Mouse (Mus musculus) bone marrow, adult 2 months (tissue): ENCODE measurements around the gene Efr3b. TPM values are rescaled to one million over a fixed set of nuclear protein-coding genes. Genes with fewer than 3 reads are reported as not detected.
"Not testable (repeated sequence)": the region's sequence is repeated elsewhere in the genome, so short reads cannot be mapped to it uniquely, and the experiment has no call there.

Experiments used
- H3K27ac ChIP-seq: fragments of 200-500 bp; 2 replicates; pipeline ENCODE4 v1.5.1; 2012; ENCODE audit warnings: low read depth, mild to moderate bottlenecking, control low read depth, inconsistent platforms, low read length; ENCODE audit not compliant: control insufficient read depth, poor library complexity, insufficient read depth
- H3K4me1 ChIP-seq: fragments of 200-500 bp; 2 replicates; pipeline ENCODE4 v1.6.1; 2011; ENCODE audit warnings: low read length; ENCODE audit not compliant: control insufficient read depth, insufficient read depth
- H3K4me3 ChIP-seq: fragments of 200-500 bp; replicated peaks from 2 replicates; pipeline ENCODE3; 2011; ENCODE audit warnings: mild to moderate bottlenecking, low read depth, low read length, control low read depth; ENCODE audit not compliant: control insufficient read depth
- CTCF ChIP-seq: fragments of 200-500 bp; IDR thresholded peaks from 2 replicates; pipeline ENCODE4 v1.5.1; 2011; ENCODE audit warnings: low read length, control low read depth; ENCODE audit not compliant: control insufficient read depth, insufficient read depth
- POLR2A ChIP-seq: fragments of 200-500 bp; IDR thresholded peaks from 2 replicates; pipeline ENCODE4 v1.6.1; 2011; ENCODE audit warnings: low read depth, mild to moderate bottlenecking, control low read depth, low read length, borderline replicate concordance; ENCODE audit not compliant: control insufficient read depth
- WGBS: fragments of 180-500 bp; shearing (Covaris S2); methylation state at CpG from one replicate; pipeline ENCODE4 v1.1.7; 2018; 5-methylcytosine and 5-hydroxymethylcytosine counted together
- polyA plus RNA-seq: library from polyadenylated mRNA; stranded (reverse); fragments of >200 nt; gene quantifications from 2 replicates; pipeline ENCODE4 v1.2.4, GENCODE M21; 2011; ENCODE audit warnings: low replicate concordance; ENCODE audit not compliant: missing spikeins, insufficient read depth, insufficient read length

Gene Efr3b
- polyA plus RNA-seq, 1 experiment: 0.25 TPM

DNA sequence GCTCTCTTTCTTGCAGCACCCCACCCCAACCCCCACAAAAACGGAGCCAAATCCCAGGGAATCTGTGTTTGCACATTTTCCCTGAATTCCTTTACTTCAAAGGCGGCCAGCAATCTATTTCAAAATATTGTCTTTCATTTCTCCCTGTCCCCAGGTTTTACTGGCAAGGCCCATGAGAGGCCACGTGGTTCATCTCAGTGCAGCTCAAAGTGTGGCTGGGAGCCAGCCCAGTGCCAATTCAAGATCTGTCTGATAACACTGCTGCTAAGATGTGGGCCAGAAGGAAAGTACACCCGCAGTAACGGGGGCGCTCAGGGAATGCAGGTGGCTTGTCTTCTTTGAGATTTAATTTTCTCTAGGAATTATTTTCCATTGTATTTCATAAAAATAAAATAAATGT lies 56.5 kb downstream of the Efr3b start:
- 6% methylated on average over 6 of the region's 6 CpGs for WGBS
- TF ChIP-seq CTCF (no peak), POLR2A (no peak)
- H3K4me1 ChIP-seq: no peaks in the 10 kb centered on the region; the same call in 1 of the 2 replicates
- no peak overlapping the region for H3K27ac ChIP-seq
- H3K4me3 ChIP-seq: no peak overlapping the region

DNA sequence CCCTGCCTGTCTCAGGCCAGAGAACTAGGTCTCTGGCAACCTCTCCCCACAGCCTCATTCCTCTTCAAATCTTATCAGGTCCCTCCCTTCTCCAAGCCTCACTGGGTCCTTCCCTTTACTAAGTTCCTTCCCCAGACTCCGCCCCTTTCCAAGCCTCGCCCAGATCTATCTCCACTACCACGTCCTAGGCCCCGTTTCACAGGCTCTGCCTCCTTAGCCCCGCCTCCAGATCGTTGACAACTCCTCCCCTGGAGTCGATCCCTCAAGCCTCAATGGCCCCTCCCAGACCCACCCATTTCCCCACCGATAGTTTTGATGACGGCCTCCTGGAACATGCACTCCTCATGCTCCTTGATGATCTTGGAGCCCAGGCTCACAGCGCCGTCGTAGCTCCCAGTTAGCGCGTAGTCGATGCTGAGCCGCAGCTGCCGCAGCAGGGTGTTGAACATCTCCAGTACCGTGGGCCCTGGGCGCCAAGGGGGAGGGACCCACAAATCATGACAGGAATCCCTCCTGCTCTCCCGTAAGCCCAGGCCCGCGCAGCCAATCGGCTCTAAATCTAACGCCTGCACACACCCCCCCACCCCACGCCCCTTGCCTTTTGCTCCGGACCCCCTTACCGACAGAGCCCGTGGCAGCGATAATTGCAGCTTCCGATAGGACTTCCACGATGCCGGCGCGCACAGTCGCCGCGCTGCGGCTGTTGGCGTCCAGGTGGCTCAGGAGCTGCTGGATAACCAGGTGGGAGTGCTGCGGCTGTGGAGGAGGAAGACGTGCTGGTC lies 57.2 kb downstream of the Efr3b start:
- TF ChIP-seq CTCF (no peak), POLR2A (no peak)
- under 1% methylated on average over 41 of the region's 41 CpGs for WGBS
- Histone ChIP-seq H3K4me1 (no peaks in the 10 kb centered on the region; the same call in 1 of the 2 replicates), H3K27ac (no peak overlapping the region), H3K4me3 (peak overlapping the region; percentile 59)

DNA sequence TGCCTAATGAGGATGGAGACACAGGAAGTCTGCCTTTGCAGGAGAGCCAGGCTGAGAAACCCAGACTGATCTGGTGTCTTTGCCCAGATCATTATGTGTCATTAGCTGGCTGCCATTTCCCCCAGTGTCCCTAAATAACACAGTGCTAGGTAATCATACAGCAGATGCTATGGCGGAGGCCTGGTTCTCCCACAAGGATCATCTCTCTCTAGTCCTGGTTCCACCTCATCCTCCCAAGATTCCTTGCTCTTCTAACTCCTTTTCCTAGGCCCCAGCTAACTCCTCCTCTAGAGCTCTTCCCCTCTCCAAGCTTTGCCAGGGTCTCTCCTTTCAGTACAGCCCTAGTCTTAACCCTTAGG lies 57.7 kb downstream of the Efr3b start:
- 76% methylated on average over 1 of the region's 1 CpGs for WGBS
- Histone ChIP-seq H3K4me1 (no peaks in the 10 kb centered on the region; the same call in 1 of the 2 replicates), H3K27ac (no peak overlapping the region), H3K4me3 (peak overlapping the region; percentile 59)
- TF ChIP-seq POLR2A: no peak

DNA sequence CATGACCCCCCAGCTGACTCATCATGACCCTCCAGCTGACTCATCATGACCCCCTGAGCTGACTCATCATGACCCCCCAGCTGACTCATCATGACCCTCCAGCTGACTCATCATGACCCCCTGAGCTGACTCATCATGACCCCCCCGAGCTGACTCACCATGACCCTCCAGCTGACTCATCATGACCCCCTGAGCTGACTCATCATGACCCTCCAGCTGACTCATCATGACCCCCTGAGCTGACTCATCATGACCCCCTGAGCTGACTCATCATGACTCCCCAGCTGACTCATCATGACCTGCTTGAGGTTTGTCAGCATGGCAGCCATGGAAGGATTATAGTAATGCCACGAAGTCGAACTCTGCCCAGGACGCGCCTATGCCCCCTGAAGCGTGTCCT lies 65.5 kb downstream of the Efr3b start:
- not testable (repeated sequence) for H3K4me3 ChIP-seq, H3K27ac ChIP-seq, H3K4me1 ChIP-seq
- WGBS: 90% methylated on average over 6 of the region's 6 CpGs

DNA sequence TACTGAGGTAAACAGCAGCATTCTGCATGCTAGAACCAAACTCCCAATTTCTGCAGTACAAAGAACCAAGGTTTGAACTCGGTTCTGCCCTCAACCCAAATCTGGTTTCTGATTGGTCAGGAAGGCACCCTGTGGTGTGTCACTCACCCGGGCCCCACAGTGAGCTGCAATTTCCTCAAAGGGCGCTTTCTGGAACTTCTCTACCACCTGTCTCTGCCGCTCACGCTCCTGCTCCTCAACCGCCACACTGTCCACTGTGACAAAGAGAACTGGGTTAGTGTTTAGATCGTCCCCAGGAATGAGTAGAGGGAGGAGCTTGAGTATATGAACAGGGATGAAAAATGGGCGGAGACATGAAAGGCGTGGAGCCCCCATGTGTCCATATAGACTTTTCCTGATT lies 70.3 kb downstream of the Efr3b start:
- 51% methylated on average over 9 of the region's 9 CpGs for WGBS
- TF ChIP-seq CTCF (no peak), POLR2A (no peak)

DNA sequence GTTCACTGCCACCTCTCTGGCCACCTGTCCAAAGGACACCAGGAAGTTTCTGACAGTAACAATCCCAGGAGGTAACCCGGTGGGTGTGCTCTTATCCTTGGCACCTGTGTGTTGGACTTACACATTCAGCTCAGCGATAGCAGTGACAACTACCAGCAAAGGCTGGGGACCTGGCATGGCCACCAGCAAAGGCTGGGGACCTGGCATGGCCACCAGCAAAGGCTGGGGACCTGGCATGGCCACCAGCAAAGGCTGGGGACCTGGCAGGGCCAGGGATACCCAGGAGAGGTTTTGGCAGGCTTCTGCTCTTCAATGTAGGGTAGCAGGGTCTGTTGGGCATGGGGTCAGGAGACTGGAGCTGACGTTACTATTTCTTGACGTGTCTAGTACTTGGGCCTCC lies 71.5 kb downstream of the Efr3b start:
- 88% methylated on average over 4 of the region's 4 CpGs for WGBS
- no peak for TF ChIP-seq CTCF
- TF ChIP-seq POLR2A: no peak
- H3K4me3 ChIP-seq: no peak overlapping the region
- no peak overlapping the region for H3K27ac ChIP-seq
- H3K4me1 ChIP-seq: no peaks in the 10 kb centered on the region

More for the DNA sequence above, 70.3 kb downstream of the Efr3b start:
- H3K27ac ChIP-seq: no peak overlapping the region
- H3K4me3 ChIP-seq: no peak overlapping the region
- H3K4me1 ChIP-seq: no peaks in the 10 kb centered on the region

DNA sequence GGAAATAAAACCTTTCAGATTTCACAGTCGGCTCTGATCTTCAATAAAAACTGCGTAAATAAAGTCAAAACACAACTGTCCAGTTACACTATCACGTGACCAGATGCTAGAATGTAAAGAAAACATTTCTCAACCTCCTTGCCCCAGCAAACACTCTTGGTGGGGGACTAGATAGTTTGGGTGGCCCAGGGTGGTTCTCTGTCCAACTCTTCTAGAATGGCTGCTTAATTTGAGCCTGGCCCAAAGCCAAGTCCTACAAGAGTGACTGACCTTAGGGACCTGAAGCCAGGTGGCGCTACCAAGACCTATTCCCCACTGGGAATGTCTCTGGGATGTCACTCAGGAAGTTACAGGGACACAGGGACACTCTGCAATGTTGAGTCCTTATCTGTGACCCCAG lies 78.2 kb downstream of the Efr3b start:
- H3K27ac ChIP-seq: no peak overlapping the region
- H3K4me3 ChIP-seq: no peak overlapping the region
- H3K4me1 ChIP-seq: no peaks in the 10 kb centered on the region; the same call in 1 of the 2 replicates
- TF ChIP-seq CTCF: no peak
- no peak for TF ChIP-seq POLR2A
- WGBS: 70% methylated on average over 4 of the region's 4 CpGs

DNA sequence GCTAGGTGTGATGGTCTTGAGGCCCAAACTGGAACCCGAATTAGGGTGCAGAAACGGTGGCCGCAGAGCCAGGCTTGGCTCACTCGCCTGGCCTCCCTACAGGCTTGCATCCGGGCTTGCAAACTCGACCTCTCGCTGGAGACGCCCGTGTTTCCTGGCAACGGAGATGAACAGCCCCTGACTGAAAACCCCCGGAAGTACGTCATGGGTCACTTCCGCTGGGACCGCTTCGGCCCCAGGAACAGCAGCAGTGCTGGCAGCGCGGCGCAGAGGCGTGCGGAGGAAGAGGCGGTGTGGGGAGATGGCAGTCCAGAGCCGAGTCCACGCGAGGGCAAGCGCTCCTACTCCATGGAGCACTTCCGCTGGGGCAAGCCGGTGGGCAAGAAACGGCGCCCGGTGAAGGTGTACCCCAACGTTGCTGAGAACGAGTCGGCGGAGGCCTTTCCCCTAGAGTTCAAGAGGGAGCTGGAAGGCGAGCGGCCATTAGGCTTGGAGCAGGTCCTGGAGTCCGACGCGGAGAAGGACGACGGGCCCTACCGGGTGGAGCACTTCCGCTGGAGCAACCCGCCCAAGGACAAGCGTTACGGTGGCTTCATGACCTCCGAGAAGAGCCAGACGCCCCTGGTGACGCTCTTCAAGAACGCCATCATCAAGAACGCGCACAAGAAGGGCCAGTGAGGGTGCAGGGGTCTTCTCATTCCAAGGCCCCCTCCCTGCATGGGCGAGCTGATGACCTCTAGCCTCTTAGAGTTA lies 78.7 kb downstream of the Efr3b start:
- 4% methylated on average over 53 of the region's 53 CpGs for WGBS
- peak; percentile 85 for TF ChIP-seq POLR2A
- TF ChIP-seq CTCF: no peak
- Histone ChIP-seq H3K27ac (no peak overlapping the region), H3K4me1 (no peaks in the 10 kb centered on the region; the same call in 1 of the 2 replicates), H3K4me3 (peak overlapping the region; percentile 61)

DNA sequence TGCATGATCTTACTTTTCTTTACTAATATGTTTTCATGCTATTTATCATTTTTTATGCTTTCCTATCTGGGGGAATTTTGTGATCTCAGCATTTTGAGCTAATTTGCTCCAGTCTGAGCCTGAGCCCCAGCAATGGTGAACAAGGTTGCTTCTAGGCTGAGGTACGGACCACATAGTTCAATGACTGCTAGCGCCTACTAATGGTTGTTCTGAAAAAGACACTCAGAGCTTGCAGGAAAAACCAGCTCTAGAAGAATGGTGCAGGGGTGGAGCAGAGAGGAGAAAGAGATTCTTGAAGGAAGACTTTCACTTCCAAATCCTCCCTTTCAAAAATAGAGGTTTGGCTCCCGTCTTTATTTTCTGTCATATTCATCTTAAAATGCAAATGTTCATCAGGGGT lies 82.4 kb downstream of the Efr3b start:
- no peak overlapping the region for H3K4me3 ChIP-seq
- TF ChIP-seq CTCF (no peak), POLR2A (no peak)
- no peak overlapping the region for H3K27ac ChIP-seq
- H3K4me1 ChIP-seq: no peaks in the 10 kb centered on the region; the same call in 1 of the 2 replicates
- WGBS: 13% methylated on average over 3 of the region's 3 CpGs
